Mouse (Mus musculus): ENCODE measurements around the gene Lcn12.

Gene Lcn12

GRCm38 (mm10) chr2:25493476-25493961 lies at the start of gene Lcn12:
Gene Lcn12 (minus strand): TSS chr2:25493911.
- DNase-seq (ENCODE audit: low read depth, low spot score), result no peak

DNA sequence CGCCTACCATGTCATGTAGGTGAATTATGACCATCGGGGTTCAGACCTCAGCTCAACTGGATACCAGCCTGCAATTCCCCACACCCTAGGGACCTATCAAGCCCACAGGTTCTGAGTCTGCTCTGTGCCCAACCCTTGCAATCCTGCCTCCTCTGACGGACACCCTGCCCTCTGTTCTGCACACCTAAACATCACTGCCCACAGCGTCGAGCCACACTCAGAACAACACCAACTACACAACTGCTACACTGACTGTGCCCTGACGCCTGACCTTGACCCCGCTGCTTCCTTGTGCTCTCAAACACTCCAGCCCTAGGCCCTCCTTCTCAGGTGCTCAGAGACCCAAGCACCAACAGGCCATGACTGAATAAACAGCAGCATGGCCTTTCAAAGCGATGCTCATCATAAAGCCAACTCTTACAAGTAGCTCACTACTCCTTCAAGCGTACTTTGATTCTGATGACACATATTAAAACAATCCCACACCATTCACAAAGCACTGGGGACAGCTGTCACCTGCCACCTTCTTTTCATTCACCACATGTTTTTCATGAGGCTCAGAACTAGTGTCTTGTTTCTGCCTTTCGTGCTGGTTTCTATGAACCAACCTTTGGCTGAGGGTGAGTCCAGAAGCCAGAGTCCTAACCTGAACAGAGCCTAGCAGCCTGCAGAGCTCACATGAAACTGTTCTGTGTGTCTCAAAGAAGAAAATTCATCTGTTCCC lies 48.1 kb upstream of the Lcn12 start:
- no peak for DNase-seq (ENCODE audit: low read depth, low spot score)

GRCm38 (mm10) chr2:25540541-25540948 lies 46.8 kb upstream of the Lcn12 start:
- peak; percentile 79 for DNase-seq (ENCODE audit: low read depth, low spot score)

DNA sequence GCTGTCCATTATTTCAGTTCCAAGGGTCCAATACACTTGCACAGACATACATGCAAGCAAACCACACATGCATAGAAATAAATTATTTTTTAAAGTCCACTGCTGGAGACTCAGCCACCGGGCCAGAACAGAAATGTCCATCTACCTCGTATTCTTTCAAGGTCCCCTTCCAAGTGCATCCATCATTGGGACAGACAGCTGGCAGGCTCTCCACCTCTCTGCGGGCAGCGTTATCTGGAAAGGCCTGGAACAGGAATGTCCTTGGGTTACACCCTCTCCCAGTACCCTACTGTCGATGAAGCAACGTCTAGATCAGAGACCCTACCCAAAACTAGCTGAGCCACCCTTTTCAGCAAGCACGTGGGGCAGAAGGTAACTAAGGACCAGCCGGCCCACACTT lies 42.8 kb upstream of the Lcn12 start:
- no peak for DNase-seq (ENCODE audit: low read depth, low spot score)

GRCm38 (mm10) chr2:25534866-25535182 lies 41.1 kb upstream of the Lcn12 start:
- no peak for DNase-seq (ENCODE audit: low read depth, low spot score)

DNA sequence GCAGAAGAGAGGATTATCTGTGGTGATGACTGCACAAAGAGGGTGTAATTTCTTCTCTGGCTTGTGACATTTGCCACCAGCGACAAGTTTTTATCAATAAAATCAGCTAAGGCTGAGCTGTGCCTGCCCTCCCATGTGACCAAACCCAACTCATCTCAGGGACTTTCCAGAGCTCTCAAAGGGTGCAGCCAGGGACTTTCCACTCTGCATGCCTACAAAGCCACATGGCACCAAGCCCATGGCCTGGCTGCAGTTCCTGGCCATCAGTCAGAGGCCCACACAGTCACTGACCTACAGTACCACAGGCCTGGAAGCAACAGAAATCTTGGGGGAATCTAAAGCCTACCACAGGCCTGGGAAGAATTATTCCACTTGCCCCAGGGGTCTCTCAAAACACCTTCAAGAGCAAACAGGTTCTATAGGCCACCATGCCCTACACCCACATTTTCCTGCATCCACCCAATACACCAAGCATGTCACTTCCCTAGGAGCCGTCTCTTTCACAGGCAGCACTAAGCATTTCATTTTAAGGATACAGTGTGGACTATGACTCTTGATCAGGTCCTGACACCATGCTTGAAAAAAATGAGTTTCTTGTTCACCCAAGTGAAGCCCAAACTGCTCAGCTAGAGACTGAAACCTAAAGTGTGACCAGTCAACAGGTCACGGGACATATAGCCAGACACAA lies 40.6 kb upstream of the Lcn12 start:
- peak; percentile 99 for DNase-seq (ENCODE audit: low read depth, low spot score)

GRCm38 (mm10) chr2:25533707-25534106 lies 40.0 kb upstream of the Lcn12 start:
- DNase-seq (ENCODE audit: low read depth, low spot score), result peak; percentile 79

GRCm38 (mm10) chr2:25526510-25527302 lies 33.0 kb upstream of the Lcn12 start:
- no peak for DNase-seq (ENCODE audit: low read depth, low spot score)

DNA sequence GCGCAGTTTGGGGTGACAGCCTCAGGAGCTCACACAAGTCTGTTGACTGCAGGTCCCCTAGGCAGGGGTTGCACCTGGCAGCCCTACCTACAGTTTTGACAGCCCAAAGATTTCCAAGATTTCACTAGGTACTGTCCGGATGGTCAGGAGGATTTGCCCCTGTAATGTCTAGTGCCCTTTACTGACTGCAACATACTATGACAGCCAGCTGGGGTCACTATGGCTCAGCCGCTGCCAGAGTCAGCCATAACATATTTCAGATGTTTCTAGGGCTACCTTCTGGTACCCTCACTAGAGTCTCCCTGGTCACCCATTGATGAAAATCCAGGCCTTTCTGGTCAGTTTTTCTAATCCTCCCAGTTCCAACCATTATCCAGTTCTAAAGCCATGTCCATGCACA lies 16.2 kb upstream of the Lcn12 start:
- DNase-seq (ENCODE audit: low read depth, low spot score), result peak; percentile 46

DNA sequence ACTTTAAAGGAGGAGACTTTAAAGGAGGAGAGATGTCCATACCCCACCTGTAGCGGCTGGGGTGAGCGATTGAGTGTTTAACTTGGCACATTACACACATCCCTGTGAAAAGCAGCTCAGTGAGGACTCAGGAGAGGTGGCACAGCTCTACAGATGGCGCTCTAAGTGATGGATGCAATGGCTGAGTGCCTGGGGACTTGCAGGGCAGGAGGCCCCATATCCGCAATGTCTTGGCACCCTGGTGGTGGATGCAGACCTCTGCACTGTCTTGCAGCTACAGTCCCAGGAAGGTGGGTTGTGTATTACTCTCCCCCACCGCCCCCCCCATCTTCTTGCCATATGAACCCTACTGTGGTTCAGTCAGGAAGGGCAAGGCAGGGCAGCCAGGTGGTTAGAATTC lies 13.3 kb upstream of the Lcn12 start:
- peak; percentile 48 for DNase-seq (ENCODE audit: low read depth, low spot score)

GRCm38 (mm10) chr2:25505860-25506259 lies 12.1 kb upstream of the Lcn12 start:
- no peak for DNase-seq (ENCODE audit: low read depth, low spot score)

GRCm38 (mm10) chr2:25505000-25505399 lies 11.3 kb upstream of the Lcn12 start:
- no peak for DNase-seq (ENCODE audit: low read depth, low spot score)

- DNase-seq (ENCODE audit: low read depth, low spot score), result no peak
Measured at GRCm38 (mm10) chr2:25504538-25504937, 10.8 kb upstream of the Lcn12 start.

- peak; percentile 67 for DNase-seq (ENCODE audit: low read depth, low spot score)
Measured at GRCm38 (mm10) chr2:25502726-25503125, 9.0 kb upstream of the Lcn12 start.

- DNase-seq (ENCODE audit: low read depth, low spot score), result no peak
Measured at GRCm38 (mm10) chr2:25501593-25502486, 8.1 kb upstream of the Lcn12 start, which contains the start of gene C8g. Gene C8g (minus strand): TSS chr2:25501719.

DNA sequence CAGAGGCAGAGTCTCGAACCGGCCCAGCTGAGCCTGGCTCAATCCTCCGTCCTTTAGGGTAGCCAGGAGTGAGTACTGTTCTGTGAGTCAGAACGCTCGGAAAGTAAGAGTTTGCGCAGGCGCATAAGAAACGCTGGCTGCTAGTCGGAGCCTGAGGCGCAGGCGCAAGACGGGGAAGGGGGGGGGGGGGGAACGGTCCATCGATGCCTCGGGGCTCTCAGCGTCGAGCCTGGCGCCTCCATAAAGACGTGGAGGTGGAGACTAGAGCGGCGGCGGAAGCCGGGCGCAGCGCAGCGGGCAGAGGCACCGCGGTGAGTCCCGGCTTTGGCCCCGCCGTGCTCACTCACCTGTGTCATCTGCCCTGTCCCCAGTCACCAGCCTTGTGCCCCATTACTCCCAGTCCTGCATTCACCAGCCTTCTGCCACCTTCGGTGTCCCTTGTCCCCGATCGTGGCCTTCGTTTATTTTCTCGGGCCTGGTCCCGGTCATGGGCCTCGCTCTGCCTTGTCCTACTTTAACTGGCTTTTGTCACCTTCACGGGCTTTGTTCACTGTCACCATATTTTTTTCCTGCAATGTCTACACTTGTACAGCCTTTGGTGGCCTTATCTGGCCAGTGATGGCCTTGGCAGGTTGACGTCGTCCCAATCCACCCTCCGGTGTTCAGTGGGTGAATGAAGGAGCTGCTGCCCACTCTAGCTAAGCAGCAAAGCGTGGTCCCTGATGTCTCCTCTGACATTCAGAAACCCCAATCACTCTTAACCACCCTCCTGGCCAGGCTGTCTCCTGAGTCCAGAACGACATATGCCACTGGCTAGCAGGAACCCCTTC lies 7.1 kb upstream of the Lcn12 start, which contains the start of gene Fbxw5:
Gene Fbxw5, plus strand, starts transcription at position 175 of the 830 bp plus-strand sequence.
- DNase-seq (ENCODE audit: low read depth, low spot score), result peak; percentile 95

DNA sequence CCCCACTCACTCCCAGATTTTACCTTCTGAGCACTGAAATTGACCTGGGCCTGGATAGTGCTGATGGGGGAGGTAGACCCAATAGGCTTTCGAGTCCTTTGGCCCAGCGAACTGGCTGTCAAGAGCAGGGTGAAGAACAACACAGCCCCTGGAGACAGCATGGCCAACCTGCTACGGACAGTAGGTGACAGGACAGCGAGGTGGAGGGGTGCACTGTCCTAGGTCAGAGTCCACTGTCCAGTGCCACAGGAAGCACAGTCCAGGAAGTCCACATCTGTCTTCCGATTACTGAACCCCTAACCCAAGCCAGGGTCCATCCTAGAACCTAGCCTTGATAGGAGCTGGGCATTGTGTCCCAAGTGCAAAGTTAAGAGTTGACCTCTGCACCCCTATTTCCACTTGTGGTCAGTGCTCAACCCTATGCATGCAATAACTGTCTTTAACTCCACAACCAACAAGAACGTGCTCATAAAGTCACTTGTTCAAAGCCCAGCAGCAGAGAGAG lies 6.4 kb upstream of the Lcn12 start:
- no peak for DNase-seq (ENCODE audit: low read depth, low spot score)

GRCm38 (mm10) chr2:25498622-25499478 lies 5.1 kb upstream of the Lcn12 start:
- DNase-seq (ENCODE audit: low read depth, low spot score), result no peak

All from 3T3-L1 (cell line).